Mouse (Mus musculus): ENCODE measurements at regions not wholly inside any gene's neighbourhood (a gene's known extent, or its start where the extent isn't known, plus 50 kb on each side); places are given as distances from the start of the nearest gene placed in this dataset.

- no peaks in the 10 kb centered on the region for H3K27me3 ChIP-seq (ENCODE audit: control insufficient read depth, insufficient read depth, low read length)
- 79% methylated on average over 8 of the region's 8 CpGs for WGBS
- no peak overlapping the region for H3K9ac ChIP-seq (ENCODE audit: low read depth, low read length, severe bottlenecking)
- no peak for TF ChIP-seq POLR2A (IDR thresholded peaks at IDR 0.05; ENCODE audit: borderline replicate concordance, extremely low read depth, insufficient read depth, insufficient read length)
- H3K4me2 ChIP-seq (replicated peaks; ENCODE audit: low read depth, low read length, severe bottlenecking), result no peak overlapping the region
- no peak overlapping the region for H3K27ac ChIP-seq (replicated peaks; ENCODE audit: low read depth, low read length)
- H3K4me3 ChIP-seq (replicated peaks; ENCODE audit: low read length), result no peak overlapping the region
- no peaks in the 10 kb centered on the region for H3K9me3 ChIP-seq (ENCODE audit: control insufficient read depth, low read length)
- no peaks in the 10 kb centered on the region for H3K4me1 ChIP-seq (ENCODE audit: control insufficient read depth, insufficient read depth, low read length)
- no peak for DNase-seq (ENCODE audit: low spot score)
- H3K36me3 ChIP-seq (ENCODE audit: control insufficient read depth, insufficient read depth, low read length), result no peaks in the 10 kb centered on the region
- ATAC-seq (ENCODE audit: low FRiP score, low read depth), result no peak
Observed at GRCm38 (mm10) chr10:111085561-111085960, 75.6 kb upstream of the Zdhhc17 start.

GRCm38 (mm10) chr10:111084267-111084780 is 74.4 kb upstream of the Zdhhc17 start:
- Histone ChIP-seq H3K27me3 (ENCODE audit: control insufficient read depth, insufficient read depth, low read length) (no peaks in the 10 kb centered on the region), H3K9ac (ENCODE audit: low read depth, low read length, severe bottlenecking) (no peak overlapping the region), H3K4me1 (ENCODE audit: control insufficient read depth, insufficient read depth, low read length) (no peaks in the 10 kb centered on the region), H3K27ac (replicated peaks; ENCODE audit: low read depth, low read length) (no peak overlapping the region), H3K4me3 (replicated peaks; ENCODE audit: low read length) (no peak overlapping the region), H3K4me2 (replicated peaks; ENCODE audit: low read depth, low read length, severe bottlenecking) (no peak overlapping the region), H3K9me3 (ENCODE audit: control insufficient read depth, low read length) (no peaks in the 10 kb centered on the region), H3K36me3 (ENCODE audit: control insufficient read depth, insufficient read depth, low read length) (no peaks in the 10 kb centered on the region)
- ATAC-seq (ENCODE audit: low FRiP score, low read depth) (no peak), DNase-seq (ENCODE audit: low spot score) (no peak)
- TF ChIP-seq POLR2A (IDR thresholded peaks at IDR 0.05; ENCODE audit: borderline replicate concordance, extremely low read depth, insufficient read depth, insufficient read length), result no peak
- 24% methylated on average over 4 of the region's 4 CpGs for WGBS

- no peak for TF ChIP-seq POLR2A (IDR thresholded peaks at IDR 0.05; ENCODE audit: borderline replicate concordance, extremely low read depth, insufficient read depth, insufficient read length)
- H3K9ac ChIP-seq (ENCODE audit: low read depth, low read length, severe bottlenecking), result no peak overlapping the region
- ATAC-seq (ENCODE audit: low FRiP score, low read depth) (no peak), DNase-seq (ENCODE audit: low spot score) (no peak)
- no peaks in the 10 kb centered on the region for H3K27me3 ChIP-seq (ENCODE audit: control insufficient read depth, insufficient read depth, low read length)
- H3K27ac ChIP-seq (replicated peaks; ENCODE audit: low read depth, low read length), result no peak overlapping the region
- H3K4me1 ChIP-seq (ENCODE audit: control insufficient read depth, insufficient read depth, low read length), result no peaks in the 10 kb centered on the region
- no peaks in the 10 kb centered on the region for H3K9me3 ChIP-seq (ENCODE audit: control insufficient read depth, low read length)
- H3K36me3 ChIP-seq (ENCODE audit: control insufficient read depth, insufficient read depth, low read length), result no peaks in the 10 kb centered on the region
- WGBS, result 54% methylated on average over 2 of the region's 2 CpGs
- no peak overlapping the region for H3K4me2 ChIP-seq (replicated peaks; ENCODE audit: low read depth, low read length, severe bottlenecking)
- no peak overlapping the region for H3K4me3 ChIP-seq (replicated peaks; ENCODE audit: low read length)
Observed at GRCm38 (mm10) chr10:111083861-111084260, 73.9 kb upstream of the Zdhhc17 start.

- Histone ChIP-seq H3K27ac (replicated peaks; ENCODE audit: low read depth, low read length) (no peak overlapping the region), H3K4me2 (replicated peaks; ENCODE audit: low read depth, low read length, severe bottlenecking) (no peak overlapping the region), H3K9ac (ENCODE audit: low read depth, low read length, severe bottlenecking) (no peak overlapping the region), H3K4me3 (replicated peaks; ENCODE audit: low read length) (no peak overlapping the region), H3K4me1 (ENCODE audit: control insufficient read depth, insufficient read depth, low read length) (no peaks in the 10 kb centered on the region), H3K36me3 (ENCODE audit: control insufficient read depth, insufficient read depth, low read length) (no peaks in the 10 kb centered on the region), H3K27me3 (ENCODE audit: control insufficient read depth, insufficient read depth, low read length) (no peaks in the 10 kb centered on the region), H3K9me3 (ENCODE audit: control insufficient read depth, low read length) (no peaks in the 10 kb centered on the region)
- ATAC-seq (ENCODE audit: low FRiP score, low read depth) (no peak), DNase-seq (ENCODE audit: low spot score) (no peak)
- no peak for TF ChIP-seq POLR2A (IDR thresholded peaks at IDR 0.05; ENCODE audit: borderline replicate concordance, extremely low read depth, insufficient read depth, insufficient read length)
- WGBS, result 33% methylated on average over 4 of the region's 4 CpGs
Observed at GRCm38 (mm10) chr10:111083338-111083737, 73.4 kb upstream of the Zdhhc17 start.

GRCm38 (mm10) chr10:111080322-111080721 is 70.4 kb upstream of the Zdhhc17 start:
- no peaks in the 10 kb centered on the region for H3K9me3 ChIP-seq (ENCODE audit: control insufficient read depth, low read length)
- H3K4me3 ChIP-seq (replicated peaks; ENCODE audit: low read length), result no peak overlapping the region
- no peak for DNase-seq (ENCODE audit: low spot score)
- WGBS, result 51% methylated on average over 10 of the region's 10 CpGs
- no peak overlapping the region for H3K27ac ChIP-seq (replicated peaks; ENCODE audit: low read depth, low read length)
- no peak for TF ChIP-seq POLR2A (IDR thresholded peaks at IDR 0.05; ENCODE audit: borderline replicate concordance, extremely low read depth, insufficient read depth, insufficient read length)
- H3K4me1 ChIP-seq (ENCODE audit: control insufficient read depth, insufficient read depth, low read length), result no peaks in the 10 kb centered on the region
- no peak for ATAC-seq (ENCODE audit: low FRiP score, low read depth)
- no peak overlapping the region for H3K4me2 ChIP-seq (replicated peaks; ENCODE audit: low read depth, low read length, severe bottlenecking)
- H3K36me3 ChIP-seq (ENCODE audit: control insufficient read depth, insufficient read depth, low read length), result no peaks in the 10 kb centered on the region
- no peaks in the 10 kb centered on the region for H3K27me3 ChIP-seq (ENCODE audit: control insufficient read depth, insufficient read depth, low read length)
- H3K9ac ChIP-seq (ENCODE audit: low read depth, low read length, severe bottlenecking), result no peak overlapping the region

GRCm38 (mm10) chr10:111079051-111079450 is 69.1 kb upstream of the Zdhhc17 start:
- H3K27me3 ChIP-seq (ENCODE audit: control insufficient read depth, insufficient read depth, low read length), result no peaks in the 10 kb centered on the region
- no peaks in the 10 kb centered on the region for H3K36me3 ChIP-seq (ENCODE audit: control insufficient read depth, insufficient read depth, low read length)
- H3K27ac ChIP-seq (replicated peaks; ENCODE audit: low read depth, low read length), result no peak overlapping the region

More at GRCm38 (mm10) chr10:111079051-111079450, 69.1 kb upstream of the Zdhhc17 start:
- no peak overlapping the region for H3K9ac ChIP-seq (ENCODE audit: low read depth, low read length, severe bottlenecking)
- no peak for DNase-seq (ENCODE audit: low spot score)
- no peaks in the 10 kb centered on the region for H3K4me1 ChIP-seq (ENCODE audit: control insufficient read depth, insufficient read depth, low read length)
- TF ChIP-seq POLR2A (IDR thresholded peaks at IDR 0.05; ENCODE audit: borderline replicate concordance, extremely low read depth, insufficient read depth, insufficient read length), result no peak
- no peak overlapping the region for H3K4me2 ChIP-seq (replicated peaks; ENCODE audit: low read depth, low read length, severe bottlenecking)
- WGBS, result 80% methylated on average over 6 of the region's 6 CpGs
- no peak for ATAC-seq (ENCODE audit: low FRiP score, low read depth)
- H3K9me3 ChIP-seq (ENCODE audit: control insufficient read depth, low read length), result no peaks in the 10 kb centered on the region
- H3K4me3 ChIP-seq (replicated peaks; ENCODE audit: low read length), result no peak overlapping the region
